Mouse (Mus musculus) neural tube, embryonic 10.5 days (tissue): Measurements from ENCODE around the gene Cacnb1.

Experiments
- DNase-seq: peaks from one replicate; pipeline ENCODE4 v3.0.0-alpha.2; 2017; ENCODE audit warnings: low spot score; ENCODE audit errors: extremely low spot score

Gene Cacnb1

DNA sequence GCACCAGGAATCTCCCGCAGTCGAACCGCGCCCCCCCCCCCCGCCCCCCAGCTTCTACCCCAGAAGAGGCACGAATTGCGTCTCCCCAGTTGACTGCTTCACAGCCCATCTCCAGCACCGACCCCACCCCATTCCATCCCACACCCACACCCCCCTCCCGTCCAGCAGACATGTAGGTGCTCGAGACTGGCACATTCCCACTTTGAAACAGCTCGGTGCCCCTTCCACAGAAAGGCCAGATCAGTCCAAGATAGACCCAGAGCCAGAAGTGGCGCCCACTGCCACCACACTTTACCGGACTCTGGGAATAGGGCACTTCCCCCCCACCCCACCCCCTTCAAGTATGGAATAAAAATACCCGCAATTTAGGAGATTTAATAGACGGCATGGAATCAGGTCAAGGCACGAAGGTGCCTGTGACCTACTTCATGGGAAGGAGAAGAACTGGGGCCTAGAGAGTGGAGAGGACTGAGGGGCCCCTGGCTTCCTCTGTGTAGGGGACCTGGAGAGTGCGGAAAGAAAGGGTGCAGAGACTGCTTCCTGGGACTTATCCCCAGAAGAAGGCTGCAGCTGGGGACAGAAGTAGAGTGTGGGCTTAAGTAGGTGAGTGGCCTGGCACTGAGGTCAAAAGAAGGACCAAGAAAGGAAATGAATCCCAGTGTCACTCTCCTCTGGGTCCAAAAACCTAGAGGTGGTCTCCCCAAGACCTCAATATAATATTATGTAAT, 35.9 kb downstream of the Cacnb1 start:
- no peak for DNase-seq

DNA sequence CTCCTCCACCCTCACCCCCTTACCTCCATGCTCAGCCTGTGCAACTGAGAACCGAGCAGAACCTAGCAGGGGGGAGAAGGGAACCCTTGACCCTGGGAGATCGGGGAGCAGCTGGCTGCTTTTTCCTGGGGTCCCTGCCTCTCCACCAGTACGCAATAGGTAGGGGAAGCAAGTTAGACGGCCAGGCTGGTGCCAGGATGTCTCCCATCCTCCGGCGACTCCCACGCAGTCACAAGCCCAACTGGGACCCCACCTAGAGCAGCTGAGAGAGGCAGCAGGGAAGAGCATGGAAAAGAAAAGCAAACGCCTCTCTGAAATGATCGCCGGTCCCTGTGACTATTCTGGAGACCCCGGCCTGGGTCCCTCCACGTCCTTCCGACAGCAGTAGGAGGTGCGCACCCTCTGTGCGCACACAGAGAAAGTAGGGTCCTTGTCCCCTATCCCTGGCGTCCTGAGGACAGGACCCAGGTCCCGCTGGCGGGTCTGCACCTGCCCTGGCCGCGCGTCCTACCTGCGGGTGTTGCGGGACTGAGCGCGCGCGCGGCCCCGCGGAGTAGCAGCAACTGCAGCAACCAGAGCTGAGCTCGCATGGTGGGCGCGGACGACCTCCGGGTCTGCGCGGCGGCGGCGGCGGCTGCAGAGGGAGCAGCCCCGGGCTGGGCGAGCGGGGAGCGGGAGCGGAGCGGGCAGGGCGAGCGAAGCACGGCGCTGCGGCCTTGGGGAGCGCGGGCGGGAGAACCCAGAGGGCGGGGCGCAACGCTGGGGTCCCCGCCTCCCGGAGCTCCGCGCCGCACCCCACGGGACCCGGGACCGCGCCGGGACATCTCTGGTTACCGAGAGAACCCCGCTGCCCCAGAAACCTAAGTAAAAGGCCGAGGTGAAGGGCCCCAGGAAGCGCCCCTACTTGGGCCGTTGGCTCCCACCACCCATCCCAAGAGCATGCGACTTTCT, 36.8 kb downstream of the Cacnb1 start, which contains the start of gene Plxdc1:
Plxdc1 (minus strand) TSS at position 718 of the 951 bp plus-strand sequence.
- peak; percentile 57 for DNase-seq

DNA sequence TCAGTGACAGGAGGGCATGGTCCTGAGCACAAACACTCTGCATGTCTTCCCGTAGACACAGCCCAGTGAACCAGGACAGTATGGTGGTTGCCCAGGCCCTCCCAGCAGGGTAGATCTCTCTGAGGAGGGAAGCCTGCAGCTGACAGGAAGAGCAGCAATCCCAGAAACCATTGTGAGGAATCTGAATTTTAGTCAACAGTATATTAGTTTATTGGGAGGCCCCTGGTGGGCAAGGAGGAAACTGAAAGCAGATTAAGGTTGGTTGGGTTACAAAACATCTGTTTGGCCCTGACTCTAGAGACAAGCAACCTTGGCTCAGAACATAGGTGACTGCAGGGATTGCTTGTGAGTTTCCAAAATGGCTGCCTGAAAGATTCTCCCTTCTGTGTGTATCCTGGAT, 38.9 kb downstream of the Cacnb1 start:
- DNase-seq: no peak

DNA sequence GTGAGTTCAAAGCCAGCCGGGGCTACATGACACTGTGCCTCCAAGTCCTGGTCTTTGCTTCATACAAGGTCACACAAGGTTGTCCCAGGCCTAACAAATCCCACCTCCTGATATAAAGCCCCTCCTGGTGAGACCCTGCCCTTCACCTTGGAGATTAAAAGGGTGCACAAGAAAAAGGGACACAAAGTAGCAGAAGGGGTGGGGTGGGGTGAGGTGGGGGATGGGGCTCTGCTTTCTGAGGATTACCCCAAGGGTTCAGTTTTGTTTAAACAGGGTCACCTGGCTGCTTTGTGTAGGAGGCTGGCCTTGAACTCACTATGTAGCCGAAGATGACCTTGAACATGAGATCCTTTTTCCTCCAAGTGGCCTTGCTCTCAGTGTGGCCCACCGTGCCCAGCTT, 39.3 kb downstream of the Cacnb1 start:
- no peak for DNase-seq

DNA sequence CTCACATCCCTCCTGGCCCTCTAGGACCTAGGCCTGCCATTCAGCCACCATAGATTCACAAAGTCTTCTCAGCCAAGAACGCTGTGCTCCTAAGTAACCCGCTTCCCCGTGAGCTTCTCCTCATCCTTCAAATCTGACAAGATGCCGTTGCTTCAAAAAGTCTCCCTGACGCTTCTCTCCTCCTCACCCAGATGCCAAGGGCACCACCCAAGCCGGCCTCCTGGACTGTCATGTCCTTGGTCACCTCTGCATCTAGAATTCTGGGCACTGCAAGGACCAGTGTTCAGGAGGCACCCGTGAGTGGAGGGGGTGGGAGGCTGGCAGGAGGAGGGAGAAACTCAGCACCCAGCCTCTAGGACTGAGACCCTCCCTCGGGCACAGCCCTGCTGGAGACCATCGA, 40.1 kb downstream of the Cacnb1 start:
- DNase-seq: no peak

DNA sequence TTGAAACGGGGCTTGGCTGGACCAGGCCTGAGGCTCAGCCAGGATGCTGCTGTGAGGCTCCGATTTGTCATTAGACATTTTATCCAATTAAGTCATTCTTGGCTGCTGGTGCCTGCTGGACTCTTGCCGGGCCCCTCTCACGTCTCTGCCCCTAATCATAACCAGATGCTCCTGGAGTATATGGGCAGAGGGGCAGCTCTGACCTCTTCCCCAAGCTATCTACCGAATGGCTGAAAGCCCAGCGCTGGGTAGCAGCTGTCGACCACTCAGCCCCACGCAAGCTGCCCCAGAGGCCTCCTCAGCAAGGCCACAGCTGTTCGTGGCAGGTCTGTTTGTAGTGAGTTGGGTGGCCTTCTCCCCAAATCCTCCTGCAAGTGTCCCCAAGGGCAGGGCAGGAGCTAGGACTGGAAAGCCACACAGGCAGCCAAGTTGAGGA, 42.3 kb downstream of the Cacnb1 start:
- peak; percentile 38 for DNase-seq

DNA sequence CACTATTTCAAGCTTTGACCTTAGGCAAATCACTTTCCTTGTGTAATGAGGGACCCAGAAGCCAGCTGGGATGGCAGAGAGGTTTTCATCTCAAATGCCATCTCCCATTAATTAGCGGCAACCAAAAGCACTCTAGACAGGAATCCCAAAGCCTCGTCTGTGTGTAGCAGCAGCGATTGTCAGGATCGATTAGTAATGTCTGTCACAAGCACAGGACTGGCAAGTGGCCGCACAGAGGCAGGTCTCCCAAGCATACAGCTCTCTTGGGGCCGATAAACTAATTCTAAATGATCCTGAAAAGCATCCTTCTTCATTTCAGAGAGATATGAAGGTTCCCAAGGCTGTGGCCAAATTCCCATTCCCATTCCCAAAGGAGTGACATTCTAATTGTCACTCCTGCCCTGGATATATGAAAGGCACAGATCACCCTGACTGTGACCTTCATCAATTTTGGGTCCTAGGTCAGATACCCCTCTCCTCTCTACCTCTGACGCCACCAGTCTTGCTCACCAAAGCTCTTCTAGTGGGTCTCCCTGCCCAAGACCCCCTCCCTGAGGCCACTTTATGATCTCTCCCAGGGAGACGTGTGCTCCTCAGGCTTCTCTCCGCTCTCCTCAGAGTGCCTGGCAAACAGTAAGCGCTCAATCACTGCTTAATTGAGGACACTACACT, 42.9 kb downstream of the Cacnb1 start:
- DNase-seq: no peak

DNA sequence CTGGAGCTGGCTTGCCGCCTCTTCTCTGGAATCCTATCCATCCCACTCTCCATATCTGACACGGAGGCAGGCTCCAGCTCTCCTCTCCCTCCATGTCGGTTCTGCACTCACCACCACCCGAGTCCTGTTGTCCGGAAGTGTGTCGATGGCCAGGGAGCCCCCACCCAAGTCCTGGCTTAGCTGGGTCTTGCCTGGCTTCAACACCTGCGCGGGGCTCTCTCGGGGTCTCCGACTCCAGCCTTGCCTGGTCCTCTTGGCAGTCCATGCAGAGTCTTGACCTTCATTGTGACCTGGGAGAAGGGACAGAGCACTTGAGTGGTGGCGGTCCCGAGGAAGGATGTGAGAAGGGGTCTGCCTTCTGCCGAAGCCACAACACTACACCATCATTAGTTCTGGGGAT, 44.4 kb downstream of the Cacnb1 start:
- DNase-seq: no peak

DNA sequence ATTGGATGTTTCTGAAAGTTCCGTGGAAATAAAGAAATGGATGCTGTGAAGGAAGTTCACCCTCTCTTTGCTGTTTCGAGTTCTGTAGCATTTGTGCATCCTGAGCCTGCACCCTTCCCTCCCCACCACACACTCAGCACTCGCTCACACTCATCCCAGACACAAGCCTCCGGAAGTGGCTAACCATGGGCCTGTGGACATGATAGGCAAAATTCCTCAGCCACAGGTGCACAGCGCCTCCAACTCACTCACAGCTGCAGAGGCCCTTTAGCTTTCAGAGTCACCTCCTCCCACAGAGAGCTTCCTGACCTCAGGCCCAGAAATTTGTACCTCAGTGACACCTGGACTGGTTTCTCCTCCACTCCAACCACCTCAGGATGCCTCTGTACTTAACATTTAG, 45.0 kb downstream of the Cacnb1 start:
- DNase-seq: no peak

DNA sequence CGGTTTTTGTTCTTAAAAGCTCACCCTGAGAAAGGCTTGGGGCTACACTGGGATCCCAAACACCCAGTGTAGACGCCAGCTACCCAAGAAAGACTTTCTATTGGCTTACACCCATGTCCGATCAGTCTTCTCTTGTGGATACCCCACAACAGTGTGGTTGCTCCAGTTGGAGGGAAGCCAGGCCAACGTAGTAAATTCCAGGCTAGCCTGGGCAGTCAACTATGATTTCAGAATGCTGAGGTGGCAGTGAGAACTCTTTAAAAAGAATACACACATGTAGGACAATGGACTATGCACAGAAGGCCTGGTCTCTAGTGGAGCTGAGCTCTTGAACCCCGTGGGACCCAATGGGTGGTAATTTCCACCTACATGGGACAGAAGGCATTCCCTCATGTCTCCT, 48.1 kb downstream of the Cacnb1 start:
- DNase-seq: no peak

DNA sequence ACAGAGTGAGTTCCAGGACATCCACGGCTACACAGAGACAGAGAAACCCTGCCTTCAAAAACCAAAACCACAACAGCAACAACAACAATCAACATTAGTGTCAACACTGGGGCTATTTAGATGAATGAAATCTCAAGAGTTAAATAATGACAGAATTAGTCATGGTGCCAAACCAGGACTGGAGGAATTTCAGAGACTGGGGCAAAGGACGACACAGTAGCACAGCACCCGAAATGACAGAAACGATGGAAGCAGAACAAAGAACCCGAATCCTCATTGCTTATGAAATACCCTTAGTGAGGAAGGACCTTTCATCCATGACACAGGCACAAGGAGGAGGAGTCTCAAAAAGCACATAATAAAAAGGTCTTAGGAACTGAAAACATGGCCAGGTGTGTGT, 48.7 kb downstream of the Cacnb1 start:
- no peak for DNase-seq

DNA sequence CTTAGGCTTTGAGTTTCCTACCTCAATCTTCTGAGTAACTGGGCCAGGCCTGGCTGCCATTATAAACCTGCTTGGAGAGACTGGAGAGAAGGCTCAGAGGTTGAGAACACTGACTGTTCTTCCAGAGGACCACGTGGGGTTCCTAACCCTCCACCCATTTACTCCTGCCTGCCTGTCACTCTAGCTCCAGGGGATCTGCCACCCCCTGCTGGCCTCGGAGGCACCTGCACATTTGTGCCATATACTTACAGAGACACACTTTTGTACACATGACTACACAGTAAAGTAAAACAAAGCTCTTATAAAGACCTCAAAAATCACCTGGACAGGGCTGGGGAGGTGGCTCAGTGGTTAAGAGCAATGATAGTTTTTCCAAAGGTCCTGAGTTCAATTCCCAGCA, 50.4 kb downstream of the Cacnb1 start:
- DNase-seq: no peak

DNA sequence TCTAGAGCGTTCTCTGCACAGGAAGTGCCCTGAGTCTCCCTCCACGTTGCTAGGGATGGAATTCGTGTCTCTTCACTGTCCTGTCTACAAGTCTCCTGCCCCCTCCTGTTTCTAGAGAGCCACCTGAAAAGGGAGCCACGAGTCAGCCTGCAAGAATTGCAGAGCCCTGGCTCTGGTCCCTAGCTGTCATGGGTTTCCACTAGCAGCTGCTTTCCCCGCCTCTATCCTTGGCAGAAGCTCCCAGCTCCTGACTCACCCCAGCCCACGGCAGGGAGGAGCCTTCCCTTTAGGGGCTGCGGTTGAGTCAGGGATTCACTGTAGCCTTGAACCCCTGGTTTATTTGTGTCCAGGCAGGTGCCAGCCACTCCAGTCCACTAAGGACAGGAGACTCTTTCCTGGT, 51.6 kb downstream of the Cacnb1 start:
- no peak for DNase-seq

DNA sequence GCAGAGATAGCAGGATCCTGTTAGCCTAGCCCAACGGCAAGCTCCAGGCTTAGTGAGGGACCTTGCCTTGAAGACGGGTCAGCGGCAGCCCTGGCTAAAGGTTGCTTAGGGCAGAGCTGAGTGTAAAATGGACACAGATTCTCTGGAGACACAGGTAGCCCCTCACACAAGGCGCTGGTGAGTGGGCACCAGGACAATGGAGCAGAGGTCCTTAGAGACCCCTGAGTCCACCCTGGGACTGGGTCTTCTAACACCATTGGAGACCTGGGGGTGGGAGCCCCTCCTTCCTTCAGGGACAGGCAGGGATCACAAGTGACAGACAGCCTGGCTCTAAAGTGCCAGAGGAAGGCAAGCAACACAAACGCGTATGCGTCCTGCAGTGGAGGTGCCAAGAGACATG, 52.1 kb downstream of the Cacnb1 start:
- no peak for DNase-seq

DNA sequence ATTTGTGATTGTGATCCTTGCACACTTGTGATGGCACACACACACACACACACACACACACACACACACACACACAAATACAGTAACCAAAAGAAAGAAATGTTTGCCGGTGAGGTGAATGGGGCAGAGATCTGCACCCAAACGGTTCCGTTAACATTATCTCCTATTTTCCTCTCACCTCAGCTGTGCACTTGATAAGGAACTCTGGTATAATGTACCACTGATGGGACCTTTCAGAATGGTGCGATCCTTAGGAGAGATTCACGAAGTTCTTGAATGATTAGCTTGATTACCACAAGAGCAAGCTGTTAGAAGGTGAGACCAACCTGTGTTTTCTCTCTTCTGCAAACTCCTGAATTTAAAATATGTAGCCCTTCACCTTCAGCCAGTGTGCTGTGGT, 54.4 kb downstream of the Cacnb1 start:
- no peak for DNase-seq

DNA sequence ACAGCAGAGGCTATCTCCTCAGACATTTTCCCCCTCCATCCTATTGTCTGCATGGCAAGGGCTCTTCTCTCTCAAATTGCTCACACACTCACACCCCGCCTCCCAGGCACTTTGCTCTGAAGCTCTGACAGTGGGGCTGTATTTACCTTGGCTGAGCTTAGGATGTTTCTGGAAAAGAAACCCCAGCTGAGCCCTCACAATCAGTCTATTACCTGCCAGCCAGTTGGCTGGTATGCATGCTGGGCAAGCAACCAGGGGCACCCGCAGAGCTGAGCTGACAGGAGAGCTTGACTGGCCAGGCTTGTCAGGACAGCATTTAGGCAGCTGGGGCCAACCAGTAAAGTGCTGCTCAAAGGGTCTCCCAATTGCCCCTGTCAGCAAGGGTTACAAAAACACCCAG, 55.7 kb downstream of the Cacnb1 start:
- no peak for DNase-seq

DNA sequence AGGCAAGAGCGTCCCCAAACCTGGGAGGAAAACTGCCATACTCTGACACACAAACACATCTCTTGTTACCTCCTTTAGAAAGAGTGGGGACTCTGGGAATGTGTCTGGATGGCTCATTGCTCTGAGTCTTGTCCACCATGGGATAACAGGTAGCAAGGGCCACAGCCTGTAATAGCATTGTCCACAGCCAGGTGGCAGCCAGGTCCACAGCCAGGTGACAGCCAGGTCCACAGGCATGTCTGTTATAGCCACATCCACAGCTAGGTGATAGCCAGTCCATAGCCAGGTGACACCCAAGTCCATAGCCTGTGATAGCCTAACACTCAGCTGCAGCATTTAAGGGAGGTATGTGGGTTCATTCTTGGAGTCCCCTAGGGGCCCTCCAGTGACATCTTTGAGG, 61.9 kb downstream of the Cacnb1 start:
- no peak for DNase-seq

DNA sequence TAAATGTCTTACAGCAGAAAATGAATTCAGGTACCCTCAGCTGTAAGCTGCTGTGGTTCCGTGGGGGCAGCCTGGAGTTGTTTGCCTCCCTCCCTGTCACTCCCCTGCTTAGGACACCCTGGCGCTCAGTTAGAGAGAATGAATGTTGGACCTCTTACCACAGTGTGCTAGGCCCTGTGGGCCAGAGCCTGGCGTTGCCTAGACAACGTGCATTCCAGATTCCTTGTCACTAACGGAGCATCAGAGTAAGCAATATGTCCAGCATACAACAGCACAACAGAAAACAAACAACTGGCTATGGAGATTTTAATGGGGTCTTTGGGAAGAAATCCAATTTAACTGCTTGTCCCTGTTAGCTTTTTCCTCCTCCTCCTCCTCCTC, 63.5 kb downstream of the Cacnb1 start:
- DNase-seq: no peak

DNA sequence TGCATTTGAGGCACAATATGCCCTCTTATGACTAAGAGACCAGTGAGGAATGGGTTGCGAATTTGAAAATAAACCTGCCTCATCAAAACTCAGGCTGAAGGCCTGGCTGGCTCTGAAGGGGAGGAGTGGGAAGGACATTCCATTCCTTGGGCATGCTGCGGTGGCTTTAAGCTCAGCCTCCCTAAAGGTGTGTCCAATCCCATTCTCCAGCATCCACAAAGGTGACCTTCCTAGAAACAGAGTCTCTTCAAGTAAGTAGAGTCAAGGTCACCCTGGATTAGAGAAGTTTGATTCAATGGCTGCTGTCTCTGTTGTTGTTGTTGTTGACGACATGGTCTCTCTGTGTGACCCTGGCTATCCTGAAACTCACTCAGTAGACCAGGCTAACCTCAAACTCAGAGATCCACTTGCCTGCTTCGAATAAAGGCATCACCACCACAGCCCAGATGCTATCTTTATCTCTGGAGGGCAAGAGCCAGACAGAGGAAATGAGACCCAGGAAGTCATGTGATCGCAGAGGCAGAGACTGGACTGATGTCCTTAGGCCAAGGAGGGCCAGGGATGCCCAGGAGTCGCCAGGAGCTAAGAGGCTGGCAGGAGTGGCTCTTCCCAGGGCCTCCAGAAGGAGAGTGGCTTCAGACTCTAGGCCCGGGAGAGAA, 64.1 kb downstream of the Cacnb1 start:
- no peak for DNase-seq

DNA sequence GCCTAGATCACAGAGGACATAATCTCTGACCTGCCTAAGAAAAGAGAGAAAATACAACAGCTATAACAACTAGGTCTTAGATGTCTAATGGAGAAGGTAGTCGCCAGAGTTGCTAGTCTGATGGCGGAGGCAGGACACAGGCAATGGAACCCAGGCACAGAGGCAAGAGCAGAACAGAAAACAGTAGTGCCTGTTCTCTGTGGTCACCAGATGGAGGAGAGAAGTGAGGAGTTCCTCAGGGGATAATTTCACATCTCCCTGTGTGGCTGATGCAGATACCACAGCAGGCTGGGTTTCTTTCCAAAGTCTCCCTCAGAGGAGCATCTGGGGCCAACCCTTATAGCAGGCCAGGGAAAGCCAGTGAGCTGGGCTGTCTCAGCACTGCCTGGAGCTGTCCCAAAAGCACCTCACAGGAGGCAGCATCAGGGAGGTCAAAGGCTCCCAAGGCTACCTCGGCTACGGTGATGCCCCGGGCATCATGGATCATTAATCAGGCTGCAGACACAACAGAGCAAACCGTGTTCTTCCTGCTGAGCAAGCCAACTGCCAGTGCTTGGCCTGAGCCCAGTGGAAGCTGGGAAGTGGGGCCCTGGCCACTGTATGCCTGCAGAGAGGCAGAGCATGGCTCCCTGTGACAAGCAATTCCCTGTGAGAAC, 65.8 kb downstream of the Cacnb1 start:
- peak; percentile 24 for DNase-seq

DNA sequence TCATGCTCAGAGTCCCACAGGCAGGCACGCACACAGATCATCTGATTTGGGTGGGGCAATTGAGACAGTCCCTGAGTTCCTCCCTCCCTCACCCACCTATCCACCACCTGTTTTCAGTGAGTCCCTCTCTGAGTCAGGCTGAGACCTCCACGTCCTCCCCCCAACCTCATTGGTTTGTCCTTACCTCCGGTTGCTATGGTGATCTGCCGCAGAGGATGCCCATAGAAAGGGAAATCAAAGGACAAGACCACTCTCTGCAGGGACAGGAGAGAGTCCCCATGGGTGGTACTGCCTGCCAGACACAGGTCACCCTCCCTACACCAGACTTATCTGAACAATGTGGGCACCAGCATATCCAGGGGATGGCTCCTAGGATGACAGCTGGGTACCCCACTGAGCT, 66.9 kb downstream of the Cacnb1 start:
- DNase-seq: no peak
